Mouse (Mus musculus) neural tube, embryonic 11.5 days (tissue): Measurements from ENCODE around the gene Zfp526. TPM values are rescaled to one million over a fixed set of nuclear protein-coding genes. Genes with fewer than 3 reads are reported as not detected.

Experiments used
- ATAC-seq: fragments of 200-750 bp; cut with Nextera tagmentation; 2 replicates; pipeline ENCODE4 v1.8.0; 2017; ENCODE audit warnings: moderate number of reproducible peaks, mild to moderate bottlenecking, moderate TSS enrichment, moderate library complexity; ENCODE audit not compliant: insufficient read depth, low FRiP score, low TSS enrichment
- DNase-seq: peaks from one replicate; pipeline ENCODE4 v3.0.0-alpha.2; 2015; ENCODE audit warnings: low spot score
- H3K27ac ChIP-seq: fragments of 300-500 bp; sonication (generic); 2 replicates; pipeline ENCODE4 v1.5.1; 2014; ENCODE audit warnings: low read depth, mild to moderate bottlenecking, low read length
- H3K27me3 ChIP-seq: fragments of 300-500 bp; sonication (generic); 2 replicates; pipeline ENCODE4 v1.6.1; 2014; ENCODE audit warnings: mild to moderate bottlenecking, low read length, mixed read lengths; ENCODE audit not compliant: control insufficient read depth, insufficient read depth
- H3K36me3 ChIP-seq: fragments of 300-500 bp; sonication (generic); 2 replicates; pipeline ENCODE4 v1.6.1; 2014; ENCODE audit warnings: mild to moderate bottlenecking, low read length, moderate library complexity, mixed read lengths; ENCODE audit not compliant: control insufficient read depth, insufficient read depth
- H3K4me1 ChIP-seq: fragments of 300-500 bp; sonication (generic); 2 replicates; pipeline ENCODE4 v1.6.1; 2014; ENCODE audit warnings: low read length, mixed read lengths; ENCODE audit not compliant: control insufficient read depth, insufficient read depth
- H3K4me2 ChIP-seq: fragments of 300-500 bp; sonication (generic); 2 replicates; pipeline ENCODE4 v1.6.1; 2014; ENCODE audit warnings: low read depth, mild to moderate bottlenecking, moderate library complexity
- H3K4me3 ChIP-seq: fragments of 300-500 bp; sonication (generic); 2 replicates; pipeline ENCODE4 v1.5.1; 2014; ENCODE audit warnings: low read depth, low read length
- H3K9ac ChIP-seq: fragments of 300-500 bp; sonication (generic); 2 replicates; pipeline ENCODE4 v1.6.1; 2014; ENCODE audit warnings: mild to moderate bottlenecking, low read length
- H3K9me3 ChIP-seq: fragments of 300-500 bp; sonication (generic); 2 replicates; pipeline ENCODE4 v1.6.1; 2016; ENCODE audit warnings: low read length; ENCODE audit not compliant: control insufficient read depth
- WGBS: fragments of 180-500 bp; shearing (Covaris S2); extraction: QIAGEN DNeasy Blood & Tissue Kit; methylation state at CpG from one replicate; pipeline ENCODE4 v1.1.7; 2014; 5-methylcytosine and 5-hydroxymethylcytosine counted together
- polyA plus RNA-seq: library from polyadenylated mRNA; unstranded; fragments of >200 nt; fragmentation: Nextera tagmentation; extraction: Ambion mirVana; gene quantifications from 2 replicates; pipeline ENCODE4 v1.2.1, GENCODE M21; 2014

The Zfp526 gene
- polyA plus RNA-seq, 1 experiment from 2014 or later, result 3.8 TPM

GRCm38 (mm10) chr7:25243361-25243760 lies 22.1 kb downstream of the Zfp526 start:
- H3K36me3 ChIP-seq, result peaks cover 7% of the 10 kb centered on the region
- H3K4me3 ChIP-seq, result no peak overlapping the region
- H3K4me2 ChIP-seq, result no peak overlapping the region
- H3K27ac ChIP-seq, result no peak overlapping the region
- H3K27me3 ChIP-seq, result no peaks in the 10 kb centered on the region
- no peaks in the 10 kb centered on the region for H3K9me3 ChIP-seq
- no peak for ATAC-seq
- 90% methylated on average over 4 of the region's 4 CpGs for WGBS
- H3K4me1 ChIP-seq, result peaks cover 19% of the 10 kb centered on the region
- no peak for DNase-seq
- no peak overlapping the region for H3K9ac ChIP-seq

DNA sequence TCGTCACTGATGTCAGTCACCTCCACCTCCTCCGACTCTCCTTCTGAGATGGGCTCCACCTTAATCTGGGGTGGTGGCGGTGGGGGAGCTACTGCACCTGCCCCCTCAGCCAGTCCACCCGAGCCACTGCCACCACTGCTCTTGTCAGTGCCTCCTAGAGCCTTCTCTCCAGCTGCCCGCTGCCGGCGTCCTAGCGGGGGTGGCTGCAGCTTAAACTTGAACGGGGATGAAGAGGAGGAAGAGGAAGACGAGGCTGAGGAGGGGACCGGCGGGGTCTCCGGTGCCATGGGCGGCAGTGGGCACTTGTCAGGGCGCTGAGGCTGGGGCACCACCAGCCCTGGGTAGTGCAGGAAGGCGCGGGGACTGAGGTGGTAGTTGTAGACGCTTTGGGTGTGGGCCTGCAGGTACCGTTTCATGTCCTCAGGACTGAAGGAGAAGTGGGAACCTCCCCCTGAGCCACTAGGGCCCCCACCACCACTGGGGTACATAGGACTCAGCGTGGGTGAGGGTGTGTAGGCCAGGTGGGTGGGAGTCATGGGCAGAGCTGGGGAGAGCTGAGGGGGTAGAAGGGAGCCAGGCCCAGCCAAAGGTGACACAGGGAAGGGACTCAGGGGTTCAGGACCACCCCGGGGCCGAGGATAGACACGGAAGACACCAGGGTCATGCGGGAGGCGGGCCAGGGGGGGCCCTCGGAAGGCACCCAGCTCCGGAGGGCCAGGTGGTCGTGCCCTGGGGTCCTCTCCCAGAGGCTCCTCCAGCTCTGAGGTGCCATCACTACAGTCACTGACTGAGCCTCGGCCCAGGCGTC lies 23.5 kb downstream of the Zfp526 start:
- Histone ChIP-seq H3K4me1 (peaks cover 21% of the 10 kb centered on the region), H3K36me3 (peaks cover 7% of the 10 kb centered on the region)
- WGBS, result 89% methylated on average over 29 of the region's 30 CpGs

DNA sequence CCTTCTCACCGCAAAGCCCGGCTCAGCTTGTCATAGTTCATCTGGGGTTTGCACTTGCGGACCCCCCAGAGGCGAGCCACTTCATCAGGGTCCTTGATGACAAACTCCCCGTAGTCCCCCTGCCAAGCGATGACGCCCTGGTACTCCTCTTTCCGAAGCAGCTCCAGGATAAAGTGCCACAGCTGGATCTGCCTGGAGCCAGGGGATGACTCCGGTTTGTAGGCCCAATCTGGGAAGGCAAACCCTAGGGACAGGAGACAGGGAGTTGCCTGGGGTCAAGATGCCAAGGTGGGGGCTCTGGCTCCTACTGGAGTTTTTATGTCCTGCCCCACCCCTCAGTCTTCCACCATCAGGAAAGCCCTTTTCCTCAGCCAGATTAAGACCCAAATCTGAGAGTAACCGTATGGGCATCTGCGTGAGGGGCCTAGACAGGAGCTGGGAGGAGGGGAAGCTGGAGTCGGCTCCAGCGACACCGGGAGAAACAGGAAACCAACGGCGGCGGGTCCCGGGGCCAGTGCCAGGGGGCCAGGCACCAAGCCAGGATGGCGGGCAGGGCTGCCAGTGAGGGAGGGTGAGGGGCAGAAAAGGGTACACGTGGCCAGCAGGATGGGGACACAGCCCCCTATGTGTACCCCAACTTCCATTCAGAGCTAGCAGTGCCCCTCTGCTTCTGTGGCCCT lies 25.0 kb downstream of the Zfp526 start:
- DNase-seq, result no peak
- no peaks in the 10 kb centered on the region for H3K9me3 ChIP-seq
- peak overlapping the region; percentile 92 for H3K4me2 ChIP-seq
- H3K27ac ChIP-seq, result peak overlapping the region; percentile 35; the same call in 1 of the 2 replicates
- H3K4me3 ChIP-seq, result 0 out of 2 replicates have a peak overlapping the region, but pooled peaks have one; percentile 4
- no peaks in the 10 kb centered on the region for H3K27me3 ChIP-seq
- H3K36me3 ChIP-seq, result peaks cover 7% of the 10 kb centered on the region
- WGBS, result 81% methylated on average over 20 of the region's 20 CpGs
- no peak for ATAC-seq
- peak overlapping the region; percentile 18; the same call in 1 of the 2 replicates for H3K9ac ChIP-seq
- H3K4me1 ChIP-seq, result peaks cover 24% of the 10 kb centered on the region

More for the DNA sequence above, 23.5 kb downstream of the Zfp526 start:
- Histone ChIP-seq H3K9me3 (no peaks in the 10 kb centered on the region), H3K9ac (peak overlapping the region; percentile 4; the same call in 1 of the 2 replicates), H3K27me3 (no peaks in the 10 kb centered on the region), H3K4me2 (no peak overlapping the region), H3K4me3 (no peak overlapping the region), H3K27ac (no peak overlapping the region)
- no peak for ATAC-seq
- no peak for DNase-seq

DNA sequence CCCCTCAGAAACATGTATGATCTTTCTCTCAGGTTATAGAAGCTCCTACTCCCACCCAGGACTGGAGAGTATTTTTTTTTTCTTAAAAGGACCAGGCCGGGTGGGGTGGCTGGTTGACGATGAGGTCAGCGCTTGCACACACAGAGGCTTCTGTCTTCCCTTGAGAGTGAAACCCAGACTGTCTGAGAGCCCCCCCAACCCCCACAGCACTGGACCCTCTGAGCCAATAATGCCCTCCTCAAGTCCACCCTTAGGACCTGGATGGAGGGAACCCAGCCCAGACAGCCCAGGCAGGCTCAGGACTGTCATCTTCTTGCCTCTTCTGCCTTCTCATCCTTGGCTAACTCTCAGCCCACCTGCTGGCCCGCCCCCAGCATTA lies 25.5 kb downstream of the Zfp526 start:
- no peak overlapping the region for H3K4me3 ChIP-seq
- no peak for DNase-seq
- H3K9me3 ChIP-seq, result no peaks in the 10 kb centered on the region
- 66% methylated on average over 4 of the region's 4 CpGs for WGBS
- ATAC-seq, result no peak
- peak overlapping the region; percentile 42; the same call in 1 of the 2 replicates for H3K27ac ChIP-seq
- H3K27me3 ChIP-seq, result no peaks in the 10 kb centered on the region
- peaks cover 7% of the 10 kb centered on the region for H3K36me3 ChIP-seq
- H3K4me1 ChIP-seq, result peaks cover 30% of the 10 kb centered on the region
- H3K4me2 ChIP-seq, result peak overlapping the region; percentile 92
- 0 out of 2 replicates have a peak overlapping the region, but pooled peaks have one; percentile 15 for H3K9ac ChIP-seq

DNA sequence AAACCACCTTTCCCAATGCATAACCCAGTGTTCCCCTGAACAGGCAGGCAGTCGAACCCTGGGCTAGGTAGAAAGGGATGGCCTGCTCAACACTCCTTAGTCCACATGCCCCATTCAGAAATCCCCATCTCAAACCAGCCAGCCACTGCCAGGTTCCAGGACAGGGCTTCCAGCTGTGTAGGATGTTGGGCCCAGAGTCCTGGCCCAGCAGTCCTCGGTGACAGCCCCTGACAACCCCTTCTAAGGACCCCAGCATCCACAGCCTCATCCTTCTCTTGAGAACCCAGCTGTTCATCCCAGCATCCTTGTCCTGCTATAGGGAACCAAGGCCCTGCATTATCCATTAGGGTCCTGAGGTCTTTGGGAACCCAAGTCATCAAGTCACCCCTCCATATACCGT lies 26.3 kb downstream of the Zfp526 start:
- Histone ChIP-seq H3K9ac (peak overlapping the region; percentile 57), H3K27me3 (no peaks in the 10 kb centered on the region), H3K4me2 (peak overlapping the region; percentile 92), H3K27ac (peak overlapping the region; percentile 78), H3K36me3 (peaks cover 7% of the 10 kb centered on the region), H3K4me1 (peaks cover 34% of the 10 kb centered on the region), H3K4me3 (peak overlapping the region; percentile 92), H3K9me3 (no peaks in the 10 kb centered on the region)
- 36% methylated on average over 3 of the region's 3 CpGs for WGBS
- no peak for ATAC-seq
- DNase-seq, result no peak

- H3K9me3 ChIP-seq, result no peaks in the 10 kb centered on the region
- no peaks in the 10 kb centered on the region for H3K27me3 ChIP-seq
- H3K4me2 ChIP-seq, result peak overlapping the region; percentile 92
- H3K27ac ChIP-seq, result peak overlapping the region; percentile 78
- ATAC-seq (peak; percentile 25; the same call in 1 of the 2 replicates), DNase-seq (peak; percentile 59)
- peaks cover 5% of the 10 kb centered on the region for H3K36me3 ChIP-seq
- 3% methylated on average over 18 of the region's 18 CpGs for WGBS
- peak overlapping the region; percentile 57 for H3K9ac ChIP-seq
- H3K4me3 ChIP-seq, result peak overlapping the region; percentile 92
- peaks cover 34% of the 10 kb centered on the region for H3K4me1 ChIP-seq
Measured at GRCm38 (mm10) chr7:25248018-25248647, 26.9 kb downstream of the Zfp526 start.

DNA sequence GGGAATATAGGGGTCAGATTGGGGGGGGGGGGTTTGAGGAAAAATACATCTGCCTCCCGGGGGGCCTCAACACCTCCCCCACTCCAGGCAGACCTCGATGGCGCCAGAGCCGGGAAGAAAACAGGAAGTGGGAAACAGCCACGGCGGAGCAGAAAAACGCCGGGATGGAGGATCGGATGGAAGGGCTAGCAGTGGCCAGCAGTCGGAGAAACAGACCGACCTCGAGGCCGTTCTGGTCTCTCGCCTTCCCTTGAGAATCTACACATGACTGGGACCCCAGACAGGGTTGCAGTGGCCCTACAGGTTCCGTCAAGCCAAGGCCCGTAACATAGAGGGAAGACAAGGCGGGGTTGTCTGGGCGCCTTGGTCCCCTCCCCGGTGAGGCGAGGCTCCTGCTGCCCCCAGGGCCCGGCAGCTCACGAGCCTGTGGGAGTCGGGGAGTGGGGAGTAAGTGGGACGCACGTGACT lies 27.7 kb downstream of the Zfp526 start:
- Histone ChIP-seq H3K4me2 (peak overlapping the region; percentile 92), H3K27ac (peak overlapping the region; percentile 93), H3K9ac (peak overlapping the region; percentile 78), H3K4me1 (peaks cover 34% of the 10 kb centered on the region), H3K27me3 (no peaks in the 10 kb centered on the region), H3K4me3 (peak overlapping the region; percentile 92), H3K36me3 (peaks cover 5% of the 10 kb centered on the region), H3K9me3 (no peaks in the 10 kb centered on the region)
- WGBS, result 0% methylated on average over 24 of the region's 25 CpGs
- DNase-seq (no peak), ATAC-seq (no peak)

DNA sequence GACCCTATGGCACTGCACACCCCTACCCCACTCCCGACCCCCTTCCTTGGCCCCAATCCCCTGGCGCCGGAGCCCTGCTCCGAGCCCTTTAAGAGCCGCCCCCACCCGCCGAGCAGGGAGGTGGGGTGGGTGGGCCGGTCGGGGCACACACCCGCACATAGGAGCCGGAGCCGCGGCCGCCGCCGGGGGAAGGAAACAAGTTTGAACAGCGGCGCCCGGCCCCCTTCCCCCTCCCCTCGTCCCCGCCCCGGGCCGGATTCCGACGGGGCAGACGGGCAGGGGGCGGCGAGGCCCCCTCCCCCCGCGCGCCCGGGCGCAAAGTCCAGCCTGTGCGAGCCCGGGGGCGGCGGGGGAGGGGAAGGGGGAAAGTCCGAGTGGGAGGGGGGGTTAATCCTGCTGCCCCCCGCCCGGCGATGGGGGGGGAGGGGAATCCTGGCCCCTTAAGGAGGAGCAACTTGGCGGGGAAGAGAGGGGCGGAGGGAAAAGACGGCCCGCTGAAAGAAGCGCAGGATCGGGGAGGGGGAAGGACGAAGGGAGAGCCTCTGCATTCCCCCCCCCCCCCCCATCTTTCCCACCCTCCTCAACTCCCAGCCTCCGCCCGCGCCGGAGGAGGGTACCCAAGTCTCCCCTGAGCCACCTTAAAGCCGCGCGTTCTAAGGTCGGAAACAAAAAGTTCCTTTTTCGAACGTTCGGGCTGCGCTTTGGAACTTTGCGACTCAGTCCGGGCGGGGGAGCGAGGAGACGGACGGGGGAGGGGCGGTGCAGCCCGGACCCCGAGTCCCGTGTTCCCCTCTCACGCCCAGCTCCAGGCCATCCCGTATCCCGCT lies 28.3 kb downstream of the Zfp526 start:
- Histone ChIP-seq H3K27me3 (no peaks in the 10 kb centered on the region), H3K4me2 (peak overlapping the region; percentile 92), H3K9ac (peak overlapping the region; percentile 78), H3K36me3 (peaks cover 1% of the 10 kb centered on the region), H3K4me1 (peaks cover 34% of the 10 kb centered on the region), H3K9me3 (no peaks in the 10 kb centered on the region), H3K27ac (peak overlapping the region; percentile 93), H3K4me3 (peak overlapping the region; percentile 92)
- DNase-seq, result peak; percentile 87
- peak; percentile 44 for ATAC-seq
- under 1% methylated on average over 37 of the region's 73 CpGs for WGBS
